ENCODE assay signal across 18 mouse cellular contexts in genomic region chr13:115652352-115652751, GRCm38 (mm10).
"Had no signal": no experiment of that assay in that cellular context is flagged by ENCODE, and none has a peak within 500 bp of the region (broad histone marks: within the 10 kb centered on the region; RNA-seq: fewer than 3 reads in every experiment).

No protein-coding gene starts in this region.

- DNase-seq: lung, adult 18-20 months; lung, embryonic 14.5 days; lung, postnatal 10 days; lung, postnatal 4 days; midbrain, embryonic 14.5 days; retina, postnatal 1 day; right cerebral cortex, adult 18-20 months; thymus, adult 2 months; thymus, postnatal 25 days; thymus, postnatal 4 days had no signal

- H3K4me2 ChIP-seq: lung, embryonic 14.5 days; midbrain, embryonic 12.5 days; neural tube, embryonic 13.5 days; neural tube, embryonic 15.5 days; stomach, embryonic 15.5 days had no signal

- H3K36me3 ChIP-seq: midbrain, embryonic 10.5 days; midbrain, embryonic 12.5 days; neural tube, embryonic 13.5 days; neural tube, embryonic 15.5 days; stomach, embryonic 15.5 days had no signal

- ATAC-seq: midbrain, embryonic 16.5 days had no signal

- H3K27ac ChIP-seq: midbrain, embryonic 10.5 days; midbrain, embryonic 12.5 days; neural tube, embryonic 13.5 days; neural tube, embryonic 15.5 days; stomach, embryonic 15.5 days; stomach, postnatal 0 days had no signal

- H3K27me3 ChIP-seq: midbrain, embryonic 12.5 days; neural tube, embryonic 13.5 days; neural tube, embryonic 15.5 days; stomach, embryonic 15.5 days had no signal

- H3K4me1 ChIP-seq: neural tube, embryonic 13.5 days; neural tube, embryonic 15.5 days; stomach, embryonic 15.5 days had no signal

- H3K9ac ChIP-seq: lung, embryonic 14.5 days; midbrain, embryonic 12.5 days; neural tube, embryonic 13.5 days; neural tube, embryonic 15.5 days; stomach, embryonic 15.5 days had no signal

- H3K9me3 ChIP-seq: midbrain, embryonic 10.5 days; midbrain, embryonic 12.5 days; neural tube, embryonic 13.5 days; neural tube, embryonic 15.5 days; stomach, embryonic 15.5 days had no signal

- H3K4me3 ChIP-seq: midbrain, embryonic 10.5 days; midbrain, embryonic 12.5 days; myocyte; neural tube, embryonic 13.5 days; neural tube, embryonic 15.5 days; stomach, embryonic 15.5 days had no signal
